Mouse (Mus musculus): ENCODE measurements around the gene Cdh15.

GRCm38 (mm10) chr8:122898473-122898872 lies 50.7 kb downstream of the Cdh15 start:
- no peak for TF ChIP-seq GATA1 (IDR thresholded peaks at IDR 0.05; ENCODE audit: borderline replicate concordance, low read length)
- TF ChIP-seq FLI1 (IDR thresholded peaks at IDR 0.05; ENCODE audit: low read length), result no peak

Measured in megakaryocyte, embryonic 14.5 days (primary cell).